Mouse (Mus musculus) CH12.LX (cell line): ENCODE measurements around the gene Shld1. TPM values are rescaled to one million over a fixed set of nuclear protein-coding genes. Genes with fewer than 3 reads are reported as not detected.

Experiments
- DNase-seq: peaks from one replicate; pipeline ENCODE4 v3.0.0-alpha.2; 2013; ENCODE audit errors: extremely low read depth
- H3K27ac ChIP-seq: 2 replicates; pipeline ENCODE4 v1.5.1; 2012; ENCODE audit warnings: low read depth, mild to moderate bottlenecking, control low read depth, moderate library complexity; ENCODE audit not compliant: insufficient read depth
- H3K27me3 ChIP-seq: replicated peaks from 2 replicates; pipeline ENCODE3; 2012; ENCODE audit warnings: inconsistent platforms
- H3K36me3 ChIP-seq, 2 experiments: replicated peaks in 1 of 2; 2 replicates each; pipeline versions ENCODE3 to v1.6.1; 2012; ENCODE audit warnings: inconsistent platforms in 1 of 2, low read length in 1 of 2, mild to moderate bottlenecking in 1 of 2, mixed read lengths in 1 of 2, moderate library complexity in 1 of 2; ENCODE audit not compliant: control insufficient read depth in 1 of 2, insufficient read depth in 1 of 2
- H3K4me1 ChIP-seq, 2 experiments: 2 replicates each; pipeline ENCODE4 v1.6.1; 2012; ENCODE audit warnings: inconsistent platforms in 1 of 2, moderate library complexity in 1 of 2; ENCODE audit not compliant: insufficient read depth in 2 of 2, control insufficient read depth in 1 of 2
- H3K4me2 ChIP-seq: 2 replicates; pipeline ENCODE4 v1.6.1; 2012; ENCODE audit warnings: low read depth, mild to moderate bottlenecking, control low read depth; ENCODE audit not compliant: poor library complexity, insufficient read depth, severe bottlenecking
- H3K4me3 ChIP-seq, 3 experiments: fragments of 150-350 bp in 1 of 3; sonication (generic) in 1 of 3; replicated peaks in 1 of 3; 2 replicates each; pipeline versions ENCODE3 to v1.5.1; 2011 to 2012; ENCODE audit warnings: low read depth in 2 of 3, low read length in 2 of 3, mild to moderate bottlenecking in 2 of 3, moderate library complexity in 2 of 3, control low read depth in 1 of 3, improper control_type of control experiment in 1 of 3, inconsistent platforms in 1 of 3, mixed read lengths in 1 of 3; ENCODE audit not compliant: poor library complexity in 1 of 3
- H3K79me2 ChIP-seq: replicated peaks from 2 replicates; pipeline ENCODE4 v1.6.1; 2012; ENCODE audit warnings: mild to moderate bottlenecking, moderate library complexity; ENCODE audit not compliant: control insufficient read depth, poor library complexity, insufficient read depth, severe bottlenecking; ENCODE audit errors: extremely low read depth
- H3K9ac ChIP-seq: 2 replicates; pipeline ENCODE4 v1.6.1; 2012; ENCODE audit warnings: low read depth, mild to moderate bottlenecking, control low read depth, moderate library complexity; ENCODE audit not compliant: insufficient read depth
- H3K9me3 ChIP-seq: replicated peaks from 2 replicates; pipeline ENCODE3; 2012; ENCODE audit warnings: low read length, inconsistent platforms, mixed read lengths
- CHD1 ChIP-seq: IDR thresholded peaks from 2 replicates; pipeline ENCODE4 v1.6.1; 2012; ENCODE audit warnings: low read depth, low read length, improper control_type of control experiment, inconsistent platforms
- CHD2 ChIP-seq: IDR thresholded peaks from 2 replicates; pipeline ENCODE4 v1.6.1; 2011; ENCODE audit warnings: low read length, improper control_type of control experiment
- E2F4 ChIP-seq: IDR thresholded peaks from 2 replicates; pipeline ENCODE4 v1.6.1; 2011; ENCODE audit warnings: low read depth, low read length, improper control_type of control experiment; ENCODE audit not compliant: insufficient replicate concordance
- EP300 ChIP-seq: IDR thresholded peaks from 2 replicates; pipeline ENCODE4 v1.6.1; 2011; ENCODE audit warnings: low read length, improper control_type of control experiment
- ETS1 ChIP-seq: conservative IDR thresholded peaks from 2 replicates; pipeline ENCODE4 v1.6.1; 2012; ENCODE audit warnings: low read depth, mild to moderate bottlenecking, inconsistent platforms, low read length, improper control_type of control experiment, moderate library complexity
- HCFC1 ChIP-seq: IDR thresholded peaks from 2 replicates; pipeline ENCODE4 v1.6.1; 2012; ENCODE audit warnings: low read depth, mild to moderate bottlenecking, inconsistent platforms, low read length, improper control_type of control experiment
- IRF4 ChIP-seq: IDR thresholded peaks from 2 replicates; pipeline ENCODE4 v1.6.1; 2014; ENCODE audit warnings: low read depth, mild to moderate bottlenecking, inconsistent platforms, low read length, improper control_type of control experiment
- JUND ChIP-seq: conservative IDR thresholded peaks from 2 replicates; pipeline ENCODE4 v1.6.1; 2011; ENCODE audit warnings: low read depth, low read length, improper control_type of control experiment
- MAFK ChIP-seq: IDR thresholded peaks from 2 replicates; pipeline ENCODE4 v1.6.1; 2011; ENCODE audit warnings: low read length, improper control_type of control experiment; ENCODE audit not compliant: insufficient replicate concordance
- MAX ChIP-seq: IDR thresholded peaks from 2 replicates; pipeline ENCODE4 v1.6.1; 2011; ENCODE audit warnings: low read length, improper control_type of control experiment
- MEF2A ChIP-seq: IDR thresholded peaks from 2 replicates; pipeline ENCODE4 v1.6.1; 2014; ENCODE audit warnings: low read depth, mild to moderate bottlenecking, inconsistent platforms, low read length, improper control_type of control experiment, borderline replicate concordance
- PAX5 ChIP-seq: IDR thresholded peaks from 2 replicates; pipeline ENCODE4 v1.6.1; 2012; ENCODE audit warnings: low read length, inconsistent platforms, mixed read lengths
- RCOR1 ChIP-seq: conservative IDR thresholded peaks from 2 replicates; pipeline ENCODE4 v1.6.1; 2012; ENCODE audit warnings: low read depth, mild to moderate bottlenecking, inconsistent platforms, low read length, improper control_type of control experiment
- SIN3A ChIP-seq: IDR thresholded peaks from 2 replicates; pipeline ENCODE4 v1.6.1; 2012; ENCODE audit warnings: low read length, improper control_type of control experiment, inconsistent platforms
- SMC3 ChIP-seq: IDR thresholded peaks from 2 replicates; pipeline ENCODE4 v1.6.1; 2011; ENCODE audit warnings: low read depth, low read length, improper control_type of control experiment
- TCF12 ChIP-seq: IDR thresholded peaks from 2 replicates; pipeline ENCODE4 v1.6.1; 2014; ENCODE audit warnings: low read depth, mild to moderate bottlenecking, inconsistent platforms, low read length, improper control_type of control experiment
- ZKSCAN1 ChIP-seq: IDR thresholded peaks from 2 replicates; pipeline ENCODE4 v1.6.1; 2012; ENCODE audit warnings: low read depth, inconsistent platforms, low read length, improper control_type of control experiment, borderline replicate concordance
- ZMIZ1 ChIP-seq: IDR thresholded peaks from 2 replicates; pipeline ENCODE4 v1.6.1; 2012; ENCODE audit warnings: low read depth, mild to moderate bottlenecking, inconsistent platforms, low read length, improper control_type of control experiment
- ZNF384 ChIP-seq: IDR thresholded peaks from 2 replicates; pipeline ENCODE4 v1.6.1; 2012; ENCODE audit warnings: low read depth, low read length, improper control_type of control experiment, inconsistent platforms
- dilution Hi-C: fragments of 300-500 bp; cut with MboI; formaldehyde crosslinking; loops from 2 replicates; pipeline ENCODE4 v1.14.3; 2020; ENCODE audit warnings: low sequenced_read_pairs; ENCODE audit not compliant: extremely low pct_unique_long_range_greater_than_20kb, extremely low pct_ligation_motif_present
- in situ Hi-C: fragments of 300-500 bp; cut with MboI; formaldehyde crosslinking; loops from 3 replicates; pipeline ENCODE4 v1.14.3; 2019; ENCODE audit warnings: low sequenced_read_pairs, low pct_ligation_motif_present, low pct_unique_long_range_greater_than_20kb, mixed read lengths
- polyA plus RNA-seq: library from polyadenylated mRNA; unstranded; fragments of >175 nt; gene quantifications from 2 replicates; pipeline ENCODE4 v1.2.1, GENCODE M21; 2012; ENCODE audit warnings: low read depth; ENCODE audit not compliant: insufficient read length
- total RNA-seq, 2 experiments: library from RNA; depleted of rRNA; stranded (reverse); fragments of 300-350 nt in 1 of 2; fragments of >200 nt in 1 of 2; gene quantifications; 2 replicates each; pipeline ENCODE4 v1.2.3; 2012 to 2014

The Shld1 gene
- total and polyA plus RNA-seq, 3 experiments = 5.7 to 12.6 (median 9.3) TPM

GRCm38 (mm10) chr2:132744866-132745265 lies 58.1 kb downstream of the Shld1 start:
- TF ChIP-seq ZNF384 (no peak), ZKSCAN1 (no peak), E2F4 (no peak), MAX (no peak), RCOR1 (no peak), TCF12 (no peak), SMC3 (no peak), EP300 (no peak), ETS1 (no peak), CHD1 (no peak), PAX5 (no peak), SIN3A (no peak), CHD2 (no peak), HCFC1 (no peak)
- TF ChIP-seq, all 38 proteins: peak for 0
- H3K4me3 ChIP-seq = no peak overlapping the region
- no peaks in the 10 kb centered on the region for H3K9me3 ChIP-seq
- H3K9ac ChIP-seq = no peak overlapping the region
- DNase-seq = no peak
- no peaks in the 10 kb centered on the region for H3K79me2 ChIP-seq
- in situ Hi-C loops (no loop called here), dilution Hi-C loops (no loop called here)
- no peaks in the 10 kb centered on the region for H3K27me3 ChIP-seq
- peaks cover 0 to 2% of the 10 kb centered on the region in 2 experiments for H3K36me3 ChIP-seq
- H3K4me2 ChIP-seq = no peak overlapping the region
- H3K4me1 ChIP-seq = no peaks in the 10 kb centered on the region
- H3K27ac ChIP-seq = no peak overlapping the region

- H3K4me2 ChIP-seq = no peak overlapping the region
- no peak for DNase-seq
- H3K9ac ChIP-seq = no peak overlapping the region
- no peaks in the 10 kb centered on the region for H3K79me2 ChIP-seq
- no peaks in the 10 kb centered on the region for H3K9me3 ChIP-seq
- H3K27me3 ChIP-seq = no peaks in the 10 kb centered on the region
- H3K36me3 ChIP-seq = peaks cover 0 to 8% of the 10 kb centered on the region in 2 experiments
- no peak overlapping the region for H3K27ac ChIP-seq
- dilution Hi-C loops = no loop called here
- TF ChIP-seq E2F4 (no peak), IRF4 (no peak), MAFK (no peak), HCFC1 (no peak), JUND (no peak), MEF2A (no peak), ETS1 (no peak), ZMIZ1 (no peak), ZKSCAN1 (no peak), CHD1 (no peak)
- in situ Hi-C loops = no loop called here
- no peaks in the 10 kb centered on the region for H3K4me1 ChIP-seq
- no peak overlapping the region for H3K4me3 ChIP-seq
Observed at GRCm38 (mm10) chr2:132746108-132746507, 59.4 kb downstream of the Shld1 start.
